Mouse (Mus musculus): ENCODE measurements around the gene Sec24b. TPM values are rescaled to one million over a fixed set of nuclear protein-coding genes. Genes with fewer than 3 reads are reported as not detected.

Sec24b gene
- polyA plus RNA-seq, 1 experiment from 2014 or later, result 24.0 TPM

Other genes with a start within 250 kb of the Sec24b start
- gene Rrh, start 239.0 kb downstream of the Sec24b start, polyA plus RNA-seq (2015; fragmentation: Nextera tagmentation; extraction: Ambion mirVana), result not detected in 2 replicates
- 63.9 and 65.8 TPM in 2 replicates for gene Gar1, start 230.2 kb downstream of the Sec24b start, polyA plus RNA-seq (2015; fragmentation: Nextera tagmentation; extraction: Ambion mirVana)
- gene Cfi, start 225.7 kb downstream of the Sec24b start, polyA plus RNA-seq (2015; fragmentation: Nextera tagmentation; extraction: Ambion mirVana), result 0.13 and 0.18 TPM in 2 replicates
- gene Pla2g12a, start 182.9 kb downstream of the Sec24b start, polyA plus RNA-seq (2015; fragmentation: Nextera tagmentation; extraction: Ambion mirVana), result 71.7 and 77.5 TPM in 2 replicates
- gene Casp6, start 160.1 kb downstream of the Sec24b start, polyA plus RNA-seq (2015; fragmentation: Nextera tagmentation; extraction: Ambion mirVana), result 119 and 125 TPM in 2 replicates
- 28.3 and 29.9 TPM in 2 replicates for gene Mcub, start 91.3 kb downstream of the Sec24b start, polyA plus RNA-seq (2015; fragmentation: Nextera tagmentation; extraction: Ambion mirVana)
- gene Col25a1, start 69.9 kb upstream of the Sec24b start, polyA plus RNA-seq (2015; fragmentation: Nextera tagmentation; extraction: Ambion mirVana), result 0.22 and 0.31 TPM in 2 replicates